Mouse (Mus musculus) retina, adult 2 months (tissue): ENCODE results near the gene Zfp322a.
"Not testable (repeated sequence)": the region's sequence is repeated elsewhere in the genome, so short reads cannot be mapped to it uniquely, and the experiment has no call there.

Source experiments
- DNase-seq: peaks from one replicate; pipeline ENCODE4 v3.0.0-alpha.2; 2012; ENCODE audit warnings: low read depth, low spot score

Gene Zfp322a

GRCm38 (mm10) chr13:23317305-23317889 lies 51.6 kb downstream of the Zfp322a start:
- no peak for DNase-seq

GRCm38 (mm10) chr13:23312909-23313669 lies 55.9 kb downstream of the Zfp322a start:
- DNase-seq = no peak

- DNase-seq = no peak
These were observed 59.0 kb downstream of the Zfp322a start for GRCm38 (mm10) chr13:23310036-23310435.

- no peak for DNase-seq
These were observed 59.5 kb downstream of the Zfp322a start for GRCm38 (mm10) chr13:23309495-23310011.

- DNase-seq = not testable (repeated sequence)
These were observed 60.2 kb downstream of the Zfp322a start for GRCm38 (mm10) chr13:23308639-23309307.

GRCm38 (mm10) chr13:23307069-23307814 lies 61.8 kb downstream of the Zfp322a start:
- no peak for DNase-seq

- no peak for DNase-seq
These were observed 62.3 kb downstream of the Zfp322a start for GRCm38 (mm10) chr13:23306707-23307068.
